Mouse (Mus musculus) induced T-regulatory cell, adult 2 months (primary cell): ENCODE results near the gene Flg.

Experiments used
- DNase-seq: peaks from one replicate; pipeline ENCODE4 v3.0.0-alpha.2; 2012; ENCODE audit warnings: low read depth

Gene Flg

GRCm38 (mm10) chr3:93273223-93273622, at the start of gene Flg:
Gene Flg, plus strand, starts transcription at chr3:93273523.
- no peak for DNase-seq

GRCm38 (mm10) chr3:93297542-93297941, 24.2 kb downstream of the Flg start:
- no peak for DNase-seq

GRCm38 (mm10) chr3:93299832-93300231, 26.5 kb downstream of the Flg start:
- no peak for DNase-seq

DNA sequence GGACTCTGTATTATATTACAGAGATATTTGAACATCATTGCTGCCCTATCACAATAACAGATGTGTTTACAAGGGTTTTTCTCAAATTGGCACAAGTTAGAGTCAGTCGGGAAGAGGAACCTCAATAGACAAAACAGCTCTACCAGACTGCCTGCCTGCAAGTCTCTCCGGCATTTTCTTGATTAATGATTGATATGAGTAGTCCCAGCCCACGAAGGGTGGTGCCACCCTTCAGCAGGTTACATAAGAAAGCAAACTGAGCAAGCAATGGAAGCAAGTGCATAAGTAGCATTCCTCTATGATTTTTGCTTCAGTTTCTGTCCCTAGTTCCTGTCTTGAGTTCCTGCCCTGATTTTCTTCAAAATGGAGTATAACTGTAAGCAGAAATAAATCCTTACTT, 28.6 kb downstream of the Flg start:
- DNase-seq = no peak

- DNase-seq = no peak
Measured at GRCm38 (mm10) chr3:93306142-93306541, 32.8 kb downstream of the Flg start.

GRCm38 (mm10) chr3:93311371-93311770, 38.0 kb downstream of the Flg start:
- no peak for DNase-seq

DNA sequence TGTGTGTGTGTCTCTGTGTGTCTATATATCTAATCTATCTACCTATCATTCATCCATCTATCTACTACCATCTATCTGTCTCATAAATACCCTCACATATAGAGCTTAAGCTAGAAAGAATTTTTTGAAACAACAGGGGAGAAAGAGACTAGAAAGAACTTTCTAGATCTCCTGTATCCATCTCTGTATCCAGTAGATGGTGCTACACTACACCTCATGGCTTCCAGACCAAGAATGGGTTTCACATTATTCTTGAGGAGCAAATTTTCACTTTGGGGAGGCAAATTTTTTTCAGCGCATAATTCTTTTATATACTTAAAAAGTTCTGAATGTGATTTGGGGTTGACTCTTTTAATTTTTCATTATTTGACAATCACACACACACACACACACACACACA, 41.1 kb downstream of the Flg start:
- DNase-seq = no peak

DNA sequence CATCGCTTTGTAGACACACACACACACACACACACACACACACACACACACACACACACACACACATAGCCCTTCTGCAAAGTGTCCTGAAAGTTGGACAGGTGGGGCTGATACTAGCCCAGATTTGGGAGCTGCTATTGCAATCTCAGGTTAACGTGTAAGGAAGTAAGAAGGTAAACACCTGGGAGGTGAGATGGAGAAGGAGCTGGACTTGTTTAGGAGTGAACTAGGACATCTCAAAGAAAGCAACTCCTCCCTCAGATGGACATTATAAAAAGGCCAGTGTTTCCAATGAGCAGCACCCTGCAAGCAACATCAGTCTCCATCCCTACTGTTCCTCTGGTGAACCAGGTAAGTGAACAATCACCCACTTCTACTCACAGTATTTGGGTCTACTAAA, 46.1 kb downstream of the Flg start, which contains the start of gene Hrnr:
Hrnr (plus strand) TSS at position 301 of the 400 bp plus-strand sequence.
- DNase-seq = no peak

GRCm38 (mm10) chr3:93337749-93338148, 64.4 kb downstream of the Flg start:
- no peak for DNase-seq

- no peak for DNase-seq
Measured at GRCm38 (mm10) chr3:93340021-93340420, 66.7 kb downstream of the Flg start.
